Mouse (Mus musculus): Measurements from ENCODE around the gene Itsn1. TPM values are rescaled to one million over a fixed set of nuclear protein-coding genes. Genes with fewer than 3 reads are reported as not detected.
A peak's percentile ranks its signal among the peaks of the same experiment; 100 is the strongest.

Itsn1 gene
- total and polyA plus RNA-seq, 2 experiments from 2014 or later: 33.6 to 69.5 TPM

DNA sequence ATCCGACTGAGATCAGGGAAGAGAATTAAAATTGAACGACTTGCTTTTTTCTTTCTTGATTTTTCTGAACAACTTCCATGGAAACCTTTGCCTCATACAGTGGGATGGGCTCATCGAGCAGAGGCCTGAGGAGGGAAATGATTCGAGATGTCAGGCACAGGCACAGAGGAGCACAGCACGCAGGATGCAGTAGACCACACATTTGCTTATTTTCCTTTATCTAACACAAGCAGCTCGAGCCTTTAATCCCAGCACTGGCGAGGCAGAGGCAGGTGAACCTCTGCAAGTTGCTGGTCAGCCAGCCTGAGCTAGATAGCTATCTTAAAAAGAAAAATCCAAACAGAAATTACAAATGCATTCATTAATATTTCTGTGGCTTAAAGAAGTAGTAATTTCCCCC is 39.3 kb upstream of the Itsn1 start:
- H3K4me3 ChIP-seq (ENCODE audit: low read length): no peak overlapping the region
- peak overlapping the region; percentile 87; the same call in 1 of the 2 replicates for H3K4me2 ChIP-seq (ENCODE audit: low read depth, low read length)
- H3K4me1 ChIP-seq (ENCODE audit: insufficient read depth, low read length): no peaks in the 10 kb centered on the region
- no peak for ATAC-seq
- no peak overlapping the region for H3K27ac ChIP-seq
- H3K27me3 ChIP-seq (ENCODE audit: insufficient read depth, low read length): no peaks in the 10 kb centered on the region
- H3K9ac ChIP-seq (replicated peaks; ENCODE audit: low read length): no peak overlapping the region
- 44% methylated on average over 7 of the region's 7 CpGs for WGBS
- no peak for TF ChIP-seq CTCF (IDR thresholded peaks at IDR 0.05; ENCODE audit: low read depth)
- H3K36me3 ChIP-seq (ENCODE audit: insufficient read depth, low read length): peaks cover 24% of the 10 kb centered on the region
- DNase-seq (ENCODE audit: low spot score): no peak
- H3K9me3 ChIP-seq (ENCODE audit: low read length): no peaks in the 10 kb centered on the region

DNA sequence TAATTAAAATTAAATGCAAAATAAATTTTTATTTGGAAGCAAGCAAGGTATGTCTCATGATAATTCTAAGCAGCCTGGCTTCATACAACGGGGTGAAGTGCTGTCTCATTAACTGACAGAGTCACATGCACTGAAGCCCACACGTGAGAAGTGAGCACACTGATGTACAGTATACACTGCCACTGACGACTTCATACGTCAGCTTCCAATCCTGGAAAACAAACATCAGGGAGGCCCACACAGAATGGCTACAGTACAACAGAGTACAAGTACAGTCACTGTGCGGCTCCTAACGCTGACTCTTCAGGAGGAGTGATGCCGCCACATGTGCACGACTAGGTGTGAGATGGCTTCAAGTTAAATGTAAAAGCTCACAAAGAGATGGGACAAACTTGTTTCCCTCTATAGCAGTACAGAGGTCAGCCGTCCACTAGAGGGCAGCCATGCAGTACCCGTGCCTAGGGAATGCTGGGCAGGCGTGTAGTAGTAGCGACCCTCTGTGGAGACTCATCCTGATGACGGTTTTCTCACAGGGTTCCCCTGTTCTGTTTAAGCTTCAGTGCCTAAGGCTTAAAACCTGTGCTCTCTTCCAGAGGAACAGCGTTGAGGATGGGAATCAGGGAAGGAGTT is 34.5 kb upstream of the Itsn1 start:
- Histone ChIP-seq H3K36me3 (ENCODE audit: insufficient read depth, low read length) (peaks cover 33% of the 10 kb centered on the region), H3K4me3 (ENCODE audit: low read length) (no peak overlapping the region), H3K9ac (replicated peaks; ENCODE audit: low read length) (no peak overlapping the region), H3K4me2 (ENCODE audit: low read depth, low read length) (no peak overlapping the region), H3K9me3 (ENCODE audit: low read length) (no peaks in the 10 kb centered on the region), H3K4me1 (ENCODE audit: insufficient read depth, low read length) (no peaks in the 10 kb centered on the region), H3K27me3 (ENCODE audit: insufficient read depth, low read length) (no peaks in the 10 kb centered on the region), H3K27ac (0 out of 2 replicates have a peak overlapping the region, but pooled peaks have one; percentile 22)
- 33% methylated on average over 14 of the region's 14 CpGs for WGBS
- peak; percentile 93 for DNase-seq (ENCODE audit: low spot score)
- ATAC-seq: peak; percentile 97
- TF ChIP-seq CTCF (IDR thresholded peaks at IDR 0.05; ENCODE audit: low read depth): peak; percentile 97

DNA sequence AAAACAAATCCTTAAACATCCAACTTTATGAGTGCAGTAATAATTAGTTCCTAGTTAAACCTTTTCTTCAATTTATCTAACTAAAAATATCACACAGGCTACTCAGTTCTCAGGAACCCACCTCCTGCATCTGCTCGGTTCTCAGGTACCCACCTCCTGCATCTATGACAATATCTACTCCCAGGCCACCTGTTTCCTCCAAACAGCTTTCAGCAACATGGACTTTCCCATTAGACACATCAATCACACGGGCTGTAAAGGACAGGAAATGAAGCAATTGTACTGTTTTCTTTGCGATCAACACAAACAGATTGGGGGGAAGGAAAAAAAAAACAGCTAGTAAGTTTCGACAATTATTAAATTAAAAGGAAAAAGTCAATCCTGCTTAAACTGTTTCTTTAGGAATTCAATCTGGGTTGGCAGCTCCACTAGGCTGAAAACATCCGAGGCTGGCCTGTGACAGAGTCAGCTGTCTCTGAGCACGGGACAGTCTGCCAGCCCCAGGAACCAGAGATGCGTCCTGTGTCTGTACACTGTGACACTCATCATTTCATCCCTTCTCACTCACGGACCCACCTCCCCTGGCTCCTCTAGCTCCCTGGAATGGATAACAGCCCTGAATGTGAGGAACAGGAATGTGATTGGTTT is 33.8 kb upstream of the Itsn1 start:
- Histone ChIP-seq H3K27ac (peak overlapping the region; percentile 22; the same call in 1 of the 2 replicates), H3K27me3 (ENCODE audit: insufficient read depth, low read length) (no peaks in the 10 kb centered on the region), H3K4me2 (ENCODE audit: low read depth, low read length) (no peak overlapping the region), H3K4me3 (ENCODE audit: low read length) (no peak overlapping the region), H3K4me1 (ENCODE audit: insufficient read depth, low read length) (no peaks in the 10 kb centered on the region), H3K9me3 (ENCODE audit: low read length) (no peaks in the 10 kb centered on the region), H3K36me3 (ENCODE audit: insufficient read depth, low read length) (peaks cover 36% of the 10 kb centered on the region), H3K9ac (replicated peaks; ENCODE audit: low read length) (no peak overlapping the region)
- no peak for TF ChIP-seq CTCF (IDR thresholded peaks at IDR 0.05; ENCODE audit: low read depth)
- DNase-seq (ENCODE audit: low spot score): no peak
- WGBS: 66% methylated on average over 8 of the region's 8 CpGs
- ATAC-seq: no peak

DNA sequence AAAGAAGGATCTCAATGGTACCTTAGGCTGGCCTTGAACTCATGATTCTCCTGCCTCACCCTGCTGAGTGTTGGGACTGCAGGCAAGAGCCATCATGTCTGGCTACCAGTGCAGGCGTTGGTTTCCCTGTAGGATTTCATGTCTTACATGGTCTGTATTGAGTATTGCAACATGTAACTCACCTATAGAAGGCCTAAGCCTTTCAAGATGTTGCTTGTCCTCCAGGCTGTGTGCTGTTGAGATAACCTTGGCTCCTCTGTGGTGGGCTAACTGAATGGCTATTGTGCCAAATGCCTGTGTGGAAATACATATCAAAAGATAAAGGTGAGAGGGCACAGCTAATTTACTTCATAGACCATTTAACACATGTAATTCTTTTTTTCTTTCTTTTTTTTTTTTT is 30.1 kb upstream of the Itsn1 start:
- WGBS: 93% methylated on average over 1 of the region's 1 CpGs
- no peak for ATAC-seq

DNA sequence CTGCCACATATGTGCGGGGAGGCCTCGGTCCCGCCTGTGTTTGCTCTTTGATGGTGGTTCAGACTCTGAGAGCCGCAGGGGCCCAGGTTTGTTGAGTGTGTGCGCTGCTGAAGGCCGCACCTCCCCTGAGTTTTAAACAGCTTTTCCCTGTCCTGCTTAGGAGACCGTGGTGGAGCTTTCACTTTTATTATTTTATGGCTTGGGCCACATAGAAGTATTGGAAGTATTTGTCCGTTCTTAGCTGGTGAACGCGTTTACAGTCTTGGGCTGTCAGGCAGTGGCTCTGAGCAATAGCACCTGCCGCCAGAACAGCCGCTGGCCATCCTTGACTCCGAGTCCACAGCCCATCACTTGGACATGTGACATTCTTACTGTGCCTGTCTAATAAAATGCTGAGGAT is 27.2 kb upstream of the Itsn1 start:
- Histone ChIP-seq H3K4me2 (ENCODE audit: low read depth, low read length) (no peak overlapping the region), H3K4me3 (ENCODE audit: low read length) (no peak overlapping the region), H3K9ac (replicated peaks; ENCODE audit: low read length) (no peak overlapping the region), H3K27me3 (ENCODE audit: insufficient read depth, low read length) (no peaks in the 10 kb centered on the region), H3K27ac (no peak overlapping the region), H3K4me1 (ENCODE audit: insufficient read depth, low read length) (no peaks in the 10 kb centered on the region), H3K36me3 (ENCODE audit: insufficient read depth, low read length) (peaks cover 46% of the 10 kb centered on the region), H3K9me3 (ENCODE audit: low read length) (no peaks in the 10 kb centered on the region)
- DNase-seq (ENCODE audit: low spot score): no peak
- no peak for TF ChIP-seq CTCF (IDR thresholded peaks at IDR 0.05; ENCODE audit: low read depth)
- ATAC-seq: no peak
- WGBS: 88% methylated on average over 13 of the region's 13 CpGs

More for the DNA sequence above, 30.1 kb upstream of the Itsn1 start:
- no peak overlapping the region for H3K4me2 ChIP-seq (ENCODE audit: low read depth, low read length)
- no peak overlapping the region for H3K4me3 ChIP-seq (ENCODE audit: low read length)
- no peaks in the 10 kb centered on the region for H3K9me3 ChIP-seq (ENCODE audit: low read length)
- no peaks in the 10 kb centered on the region for H3K27me3 ChIP-seq (ENCODE audit: insufficient read depth, low read length)
- H3K4me1 ChIP-seq (ENCODE audit: insufficient read depth, low read length): no peaks in the 10 kb centered on the region
- no peak for DNase-seq (ENCODE audit: low spot score)
- no peak overlapping the region for H3K9ac ChIP-seq (replicated peaks; ENCODE audit: low read length)
- TF ChIP-seq CTCF (IDR thresholded peaks at IDR 0.05; ENCODE audit: low read depth): no peak
- H3K36me3 ChIP-seq (ENCODE audit: insufficient read depth, low read length): peaks cover 47% of the 10 kb centered on the region
- H3K27ac ChIP-seq: no peak overlapping the region

DNA sequence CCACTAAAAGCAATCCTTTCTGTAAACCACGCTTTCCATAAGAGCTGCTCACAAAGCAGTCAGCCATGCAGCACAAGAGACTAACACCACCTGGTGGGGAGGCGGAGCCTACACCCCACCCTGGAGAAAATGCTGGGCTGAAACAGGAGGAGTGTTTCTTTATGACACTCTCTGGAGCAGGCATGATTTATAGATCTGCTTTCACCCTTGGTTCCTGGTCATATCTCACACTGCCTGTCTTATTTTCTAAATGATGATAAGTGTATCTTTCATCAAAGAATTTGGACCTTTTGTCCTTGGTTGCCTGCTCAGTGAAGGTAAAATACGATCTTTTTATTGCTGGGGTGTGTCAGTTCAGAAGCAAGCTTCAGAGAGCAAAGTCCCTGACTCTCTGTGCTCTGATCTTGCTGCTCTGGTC is 26.3 kb upstream of the Itsn1 start:
- no peaks in the 10 kb centered on the region for H3K9me3 ChIP-seq (ENCODE audit: low read length)
- ATAC-seq: no peak
- H3K4me2 ChIP-seq (ENCODE audit: low read depth, low read length): no peak overlapping the region
- H3K4me1 ChIP-seq (ENCODE audit: insufficient read depth, low read length): no peaks in the 10 kb centered on the region
- WGBS: 55% methylated on average over 3 of the region's 3 CpGs
- DNase-seq (ENCODE audit: low spot score): no peak
- H3K27me3 ChIP-seq (ENCODE audit: insufficient read depth, low read length): no peaks in the 10 kb centered on the region
- no peak overlapping the region for H3K9ac ChIP-seq (replicated peaks; ENCODE audit: low read length)
- no peak for TF ChIP-seq CTCF (IDR thresholded peaks at IDR 0.05; ENCODE audit: low read depth)
- H3K4me3 ChIP-seq (ENCODE audit: low read length): no peak overlapping the region
- H3K27ac ChIP-seq: no peak overlapping the region
- peaks cover 47% of the 10 kb centered on the region for H3K36me3 ChIP-seq (ENCODE audit: insufficient read depth, low read length)
